Mouse (Mus musculus) liver, adult 2 months (tissue): ENCODE data around the gene Abi1.

Experiments
- CTCF ChIP-seq: fragments of 200-500 bp; IDR thresholded peaks from 2 replicates; pipeline ENCODE4 v1.5.1; 2011; ENCODE audit warnings: low read depth, low read length, control low read depth
- POLR2A ChIP-seq: fragments of 200-500 bp; IDR thresholded peaks from 2 replicates; pipeline ENCODE4 v1.6.1; 2011; ENCODE audit warnings: low read length, control low read depth; ENCODE audit not compliant: insufficient read depth; ENCODE audit errors: extremely low read depth

DNA sequence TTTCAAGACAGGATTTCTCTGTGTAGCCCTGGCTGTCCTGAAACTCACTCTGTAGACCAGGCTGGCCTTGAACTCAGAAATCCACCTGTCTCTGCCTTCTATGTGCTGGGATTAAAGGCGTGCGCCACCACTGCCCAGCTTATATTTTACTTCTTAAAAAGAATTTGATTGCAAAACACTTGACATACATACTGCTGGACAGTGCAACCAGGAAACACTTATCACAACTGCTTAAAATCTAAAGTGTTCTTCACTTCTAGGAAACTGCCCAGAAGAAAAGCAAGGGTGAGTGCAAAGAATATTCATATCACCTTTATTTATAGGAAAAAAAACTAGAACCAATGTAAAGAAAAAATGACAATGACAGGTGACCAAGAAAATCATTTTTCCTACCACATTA is 42.0 kb downstream of the Abi1 start:
- TF ChIP-seq CTCF (no peak), POLR2A (no peak)
